Mouse (Mus musculus): ENCODE measurements around the gene Pirb. TPM values are rescaled to one million over a fixed set of nuclear protein-coding genes. Genes with fewer than 3 reads are reported as not detected.

The Pirb gene
- polyA plus RNA-seq, 1 experiment from 2014 or later: 0.91 TPM

DNA sequence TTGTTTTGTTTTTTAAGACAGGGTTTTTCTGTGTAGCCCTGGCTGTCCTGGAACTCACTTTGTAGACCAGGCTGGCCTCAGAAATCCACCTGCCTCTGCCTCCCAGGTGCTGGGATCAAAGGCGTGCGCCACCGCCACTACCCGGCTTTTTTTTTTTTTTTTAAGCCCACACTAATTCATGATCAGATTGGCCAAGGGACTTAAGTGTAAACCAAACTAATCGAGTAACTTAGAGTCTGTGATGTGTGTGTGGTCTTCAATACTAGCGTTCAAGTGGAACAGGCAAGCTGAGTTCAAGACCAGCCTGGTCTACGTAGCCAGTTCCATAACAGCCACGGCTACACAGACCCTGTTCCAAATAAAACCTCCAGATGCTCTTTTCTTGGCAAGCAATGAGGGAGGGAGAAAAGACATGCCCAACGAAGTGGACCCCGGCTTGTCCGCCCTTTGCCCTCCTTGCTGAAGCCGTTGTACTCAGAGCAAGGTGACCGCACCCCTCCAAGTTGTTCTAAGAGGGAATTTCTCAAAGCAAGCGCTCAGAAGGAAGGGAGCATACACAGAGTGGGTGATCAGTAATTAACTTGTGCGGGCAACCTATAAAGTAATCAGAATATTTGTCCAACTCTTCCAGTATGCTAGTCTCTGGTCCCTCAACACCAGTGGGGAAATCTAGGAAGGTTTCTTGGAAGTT, 55.5 kb downstream of the Pirb start:
- 29% methylated on average over 15 of the region's 15 CpGs for WGBS
- Histone ChIP-seq H3K4me1 (ENCODE audit: insufficient read depth) (0 out of 2 replicates have a peak, but pooled peaks cover 3% of the 10 kb centered on the region), H3K27me3 (ENCODE audit: insufficient read depth, low read length) (no peaks in the 10 kb centered on the region), H3K27ac (ENCODE audit: low read depth) (peak overlapping the region; percentile 74), H3K4me2 (peak overlapping the region; percentile 82), H3K4me3 (ENCODE audit: low read depth, low read length) (peak overlapping the region; percentile 59), H3K9me3 (ENCODE audit: low read depth, low read length) (no peaks in the 10 kb centered on the region), H3K36me3 (ENCODE audit: insufficient read depth) (peaks cover 40% of the 10 kb centered on the region), H3K9ac (peak overlapping the region; percentile 69)
- TF ChIP-seq CTCF (IDR thresholded peaks at IDR 0.05; ENCODE audit: low read depth): no peak
- DNase-seq: peak; percentile 38
- ATAC-seq (ENCODE audit: insufficient read depth): peak; percentile 28

Other genes with a start within 250 kb of the Pirb start
- gene Tarm1, start 217.8 kb downstream of the Pirb start, polyA plus RNA-seq (2014; fragmentation: Nextera tagmentation; extraction: Ambion mirVana): not detected in 2 replicates
- 0.20 TPM in 1 of 2 replicates, not detected in the other for gene Oscar, start 104.2 kb downstream of the Pirb start, polyA plus RNA-seq (2014; fragmentation: Nextera tagmentation; extraction: Ambion mirVana)
- gene Ndufa3, start 103.0 kb downstream of the Pirb start, polyA plus RNA-seq (2014; fragmentation: Nextera tagmentation; extraction: Ambion mirVana): 511 and 530 TPM in 2 replicates
- gene Tfpt, start 90.5 kb downstream of the Pirb start, polyA plus RNA-seq (2014; fragmentation: Nextera tagmentation; extraction: Ambion mirVana): 25.7 and 27.2 TPM in 2 replicates
- gene Prpf31, start 90.4 kb downstream of the Pirb start, polyA plus RNA-seq (2014; fragmentation: Nextera tagmentation; extraction: Ambion mirVana): 103 and 112 TPM in 2 replicates
- gene Cnot3, start 75.1 kb downstream of the Pirb start, polyA plus RNA-seq (2014; fragmentation: Nextera tagmentation; extraction: Ambion mirVana): 76.4 and 79.8 TPM in 2 replicates
- gene Leng1, start 54.6 kb downstream of the Pirb start, polyA plus RNA-seq (2014; fragmentation: Nextera tagmentation; extraction: Ambion mirVana): 12.0 and 12.5 TPM in 2 replicates
- 16.1 and 17.3 TPM in 2 replicates for gene Tmc4, start 42.8 kb downstream of the Pirb start, polyA plus RNA-seq (2014; fragmentation: Nextera tagmentation; extraction: Ambion mirVana)
- gene Tsen34, start 27.5 kb downstream of the Pirb start, polyA plus RNA-seq (2014; fragmentation: Nextera tagmentation; extraction: Ambion mirVana): 277 and 290 TPM in 2 replicates
- 38.0 and 44.2 TPM in 2 replicates for gene Mboat7, start 26.9 kb downstream of the Pirb start, polyA plus RNA-seq (2014; fragmentation: Nextera tagmentation; extraction: Ambion mirVana)
- 1,609 and 1,625 TPM in 2 replicates for gene Rps9, start 16.4 kb downstream of the Pirb start, polyA plus RNA-seq (2014; fragmentation: Nextera tagmentation; extraction: Ambion mirVana)
- gene Gm15448, start 105.3 kb upstream of the Pirb start, polyA plus RNA-seq (2014; fragmentation: Nextera tagmentation; extraction: Ambion mirVana): not detected in 2 replicates
- 0.50 and 0.58 TPM in 2 replicates for gene Pira2, start 124.7 kb upstream of the Pirb start, polyA plus RNA-seq (2014; fragmentation: Nextera tagmentation; extraction: Ambion mirVana)
- 0.41 TPM in 1 of 2 replicates, not detected in the other for gene Gm14548, start 177.7 kb upstream of the Pirb start, polyA plus RNA-seq (2014; fragmentation: Nextera tagmentation; extraction: Ambion mirVana)
- gene Lilra6, start 195.1 kb upstream of the Pirb start, polyA plus RNA-seq (2014; fragmentation: Nextera tagmentation; extraction: Ambion mirVana): 0.18 and 0.26 TPM in 2 replicates

Measured in lung, embryonic 14.5 days (tissue).